Mouse (Mus musculus) B cell, adult (primary cell): ENCODE data around the gene Eno2. TPM values are rescaled to one million over a fixed set of nuclear protein-coding genes. Genes with fewer than 3 reads are reported as not detected.

Source experiments
- total RNA-seq: library from RNA; stranded (reverse); gene quantifications from 4 replicates; pipeline ENCODE4 v1.2.4, GENCODE M21; 2023; ENCODE audit not compliant: inconsistent age

Eno2 gene
- total RNA-seq, result 3.9 to 7.0 TPM (median 6.0 TPM) in 4 replicates

GRCm38 (mm10) chr6:124769101-124769765 lies at the start of gene Eno2:
Gene Eno2 (minus strand): TSS chr6:124769673.

GRCm38 (mm10) chr6:124813933-124814332 lies 44.5 kb upstream of the Eno2 start, which contains the start of gene Tpi1:
Gene Tpi1 (minus strand): TSS chr6:124814296.

GRCm38 (mm10) chr6:124808358-124809012 lies 39.0 kb upstream of the Eno2 start, which contains the start of gene Spsb2:
Gene Spsb2 (plus strand): TSS chr6:124808661.

GRCm38 (mm10) chr6:124779222-124779983 lies 9.9 kb upstream of the Eno2 start, which contains the start of gene Lrrc23:
Gene Lrrc23 (minus strand): TSS chr6:124779727.

GRCm38 (mm10) chr6:124755831-124756595 lies 13.5 kb downstream of the Eno2 start, which contains the start of the genes Gm45234 and Atn1:
Gene Gm45234 (minus strand): TSS chr6:124756021.
Gene Atn1 (minus strand): TSS chr6:124756524.

GRCm38 (mm10) chr6:124740888-124741761 lies 28.3 kb downstream of the Eno2 start, which contains the start of gene Grcc10:
Gene Grcc10 (minus strand): TSS chr6:124741374.

GRCm38 (mm10) chr6:124738511-124739023 lies 30.9 kb downstream of the Eno2 start, which contains the start of gene Ptpn6:
Gene Ptpn6 (minus strand): TSS chr6:124738714.

GRCm38 (mm10) chr6:124711824-124712782 lies 57.4 kb downstream of the Eno2 start, which contains the start of the genes Emg1 and Phb2:
Gene Emg1 (minus strand): TSS chr6:124712178.
Gene Phb2 (plus strand): TSS chr6:124712336.

Other genes with a start within 250 kb of the Eno2 start
- 0.27 to 0.77 TPM (median 0.45 TPM) in 3 of 4 replicates, not detected in the other for gene C1s1, start 227.3 kb downstream of the Eno2 start, total RNA-seq
- gene C1rb, start 199.4 kb downstream of the Eno2 start, total RNA-seq, result not detected in 4 replicates
- gene C1s2, start 133.6 kb downstream of the Eno2 start, total RNA-seq, result not detected in 4 replicates
- 44.7 to 51.8 TPM (median 50.1 TPM) in 4 replicates for gene Lpcat3, start 106.6 kb downstream of the Eno2 start, total RNA-seq
- gene Emg1, start 57.5 kb downstream of the Eno2 start, total RNA-seq, result 116 to 132 TPM (median 125 TPM) in 4 replicates
- gene Phb2, start 57.3 kb downstream of the Eno2 start, total RNA-seq, result 223 to 242 TPM (median 231 TPM) in 4 replicates
- gene Ptpn6, start 31.0 kb downstream of the Eno2 start, total RNA-seq, result 597 to 656 TPM (median 630 TPM) in 4 replicates
- gene Grcc10, start 28.3 kb downstream of the Eno2 start, total RNA-seq, result 253 to 263 TPM (median 258 TPM) in 4 replicates
- gene Gm45234, start 13.7 kb downstream of the Eno2 start, total RNA-seq, result 0.16 to 2.3 TPM in 2 of 4 replicates, not detected in the others
- gene Atn1, start 13.1 kb downstream of the Eno2 start, total RNA-seq, result 21.1 to 30.7 TPM (median 28.7 TPM) in 4 replicates
- 3.5 to 4.3 TPM (median 3.9 TPM) in 4 replicates for gene Lrrc23, start 10.1 kb upstream of the Eno2 start, total RNA-seq
- gene Spsb2, start 39.0 kb upstream of the Eno2 start, total RNA-seq, result 4.3 to 8.0 TPM (median 5.3 TPM) in 4 replicates
- 53.5 to 62.9 TPM (median 57.4 TPM) in 4 replicates for gene Tpi1, start 44.6 kb upstream of the Eno2 start, total RNA-seq
- 67.6 to 86.7 TPM (median 79.3 TPM) in 4 replicates for gene Usp5, start 59.8 kb upstream of the Eno2 start, total RNA-seq
- gene Cdca3, start 59.9 kb upstream of the Eno2 start, total RNA-seq, result 2.7 to 6.3 TPM (median 4.4 TPM) in 4 replicates
- gene Gnb3, start 70.6 kb upstream of the Eno2 start, total RNA-seq, result 0.29 to 0.30 TPM in 2 of 4 replicates, not detected in the others
- 0.19 to 0.51 TPM in 2 of 4 replicates, not detected in the others for gene P3h3, start 88.1 kb upstream of the Eno2 start, total RNA-seq
- 0.51 to 0.99 TPM (median 0.79 TPM) in 4 replicates for gene Gpr162, start 94.3 kb upstream of the Eno2 start, total RNA-seq
- gene Cd4, start 118.5 kb upstream of the Eno2 start, total RNA-seq, result 0.35 to 0.93 TPM (median 0.60 TPM) in 4 replicates
- gene Lag3, start 142.0 kb upstream of the Eno2 start, total RNA-seq, result 0.26 to 0.69 TPM (median 0.48 TPM) in 4 replicates
- gene Ptms, start 150.4 kb upstream of the Eno2 start, total RNA-seq, result 42.1 to 57.3 TPM (median 46.3 TPM) in 4 replicates
- 97.3 to 112 TPM (median 105 TPM) in 4 replicates for gene Mlf2, start 161.7 kb upstream of the Eno2 start, total RNA-seq
- gene Cops7a, start 195.9 kb upstream of the Eno2 start, total RNA-seq, result 51.9 to 60.4 TPM (median 54.0 TPM) in 4 replicates
- 0.22 to 0.58 TPM (median 0.24 TPM) in 3 of 4 replicates, not detected in the other for gene Pianp, start 227.0 kb upstream of the Eno2 start, total RNA-seq
- 93.2 to 96.8 TPM (median 95.4 TPM) in 4 replicates for gene Zfp384, start 239.5 kb upstream of the Eno2 start, total RNA-seq